Mouse (Mus musculus): ENCODE data around the gene Card10.

- TF ChIP-seq POLR2A (IDR thresholded peaks at IDR 0.05; ENCODE audit: borderline replicate concordance, control insufficient read depth, low read depth, low read length) (no peak), CTCF (IDR thresholded peaks at IDR 0.05; ENCODE audit: control insufficient read depth, insufficient read depth, low read length) (no peak)
Measured at GRCm38 (mm10) chr15:78796196-78797059, 6.4 kb downstream of the Card10 start.

Data from bone marrow, adult 2 months (tissue).